Mouse (Mus musculus) natural killer cell, adult 2 months (primary cell): Measurements from ENCODE around the gene Gtf2ird2.

ENCODE experiments used
- DNase-seq, 2 experiments: peaks; one replicate each; pipeline ENCODE4 v3.0.0; 2022; ENCODE audit warnings: low spot score in 2 of 2

Gtf2ird2 gene

DNA sequence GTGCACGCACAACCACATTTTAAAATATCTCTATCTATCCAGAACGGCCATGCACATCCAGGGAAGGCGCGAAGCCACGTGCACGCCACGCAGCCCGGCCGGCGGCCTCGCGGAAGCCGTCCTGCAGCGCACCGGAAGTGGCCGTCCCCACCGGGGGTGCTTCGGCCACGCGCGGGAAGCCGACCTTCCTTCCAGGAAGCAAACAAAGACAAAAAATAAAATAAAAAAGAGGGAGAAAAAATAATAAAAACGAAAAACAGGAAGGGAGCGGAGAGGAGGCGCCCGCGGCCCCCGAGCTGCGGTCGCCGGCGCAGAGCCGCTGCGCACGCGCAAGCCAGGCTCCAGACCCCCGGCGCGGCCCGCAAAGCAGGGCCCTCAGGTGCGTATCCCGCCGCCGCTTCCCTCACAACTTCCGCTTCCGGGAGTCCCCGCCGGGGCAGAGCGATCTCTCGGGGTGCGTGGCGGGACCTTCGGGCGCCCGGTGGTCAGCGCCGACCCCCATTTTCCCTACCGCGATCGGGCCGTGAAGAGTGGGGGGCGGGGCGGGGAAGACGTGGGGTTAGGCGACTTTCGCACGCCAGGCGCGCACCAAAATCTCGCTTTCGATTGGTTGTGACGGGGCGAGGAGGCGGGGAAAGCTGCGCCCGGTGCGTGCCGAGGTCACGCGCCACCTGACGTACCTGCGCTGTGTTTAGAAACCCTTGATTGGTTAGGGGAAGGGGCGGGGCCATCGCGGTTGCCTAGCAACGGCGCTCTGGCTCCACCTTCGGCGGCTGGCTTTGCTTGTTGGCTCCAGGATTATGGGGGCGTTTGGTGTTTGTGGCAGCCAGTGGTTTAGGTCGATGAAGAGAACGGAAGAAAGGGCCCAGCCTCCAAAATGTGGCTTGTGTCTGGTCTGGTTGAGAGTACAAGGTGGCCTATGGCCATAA is at the start of gene Gtf2ird2:
Gtf2ird2 (plus strand) TSS at position 140 of the 929 bp plus-strand sequence.
- peak; percentile 99 for DNase-seq

DNA sequence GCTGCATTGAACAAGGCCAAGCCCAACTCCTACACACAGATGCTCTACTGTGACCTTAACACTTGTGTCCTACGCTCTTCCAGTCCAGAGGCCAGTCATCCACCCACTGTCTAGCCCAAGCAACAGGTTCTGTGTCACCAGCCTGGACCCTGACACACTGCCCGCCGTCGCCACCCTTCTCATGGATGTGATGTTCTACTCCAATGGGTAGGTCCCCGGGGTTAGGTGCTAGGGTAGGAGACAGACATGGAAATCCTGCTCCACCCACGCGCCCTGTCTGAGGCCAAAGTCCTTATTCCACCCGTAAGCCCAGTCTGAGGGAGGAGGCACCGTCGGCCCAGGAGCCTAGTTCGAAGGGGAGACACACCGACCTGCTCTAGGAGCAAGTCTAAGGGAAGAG is 47.8 kb upstream of the Gtf2ird2 start:
- no peak for DNase-seq

DNA sequence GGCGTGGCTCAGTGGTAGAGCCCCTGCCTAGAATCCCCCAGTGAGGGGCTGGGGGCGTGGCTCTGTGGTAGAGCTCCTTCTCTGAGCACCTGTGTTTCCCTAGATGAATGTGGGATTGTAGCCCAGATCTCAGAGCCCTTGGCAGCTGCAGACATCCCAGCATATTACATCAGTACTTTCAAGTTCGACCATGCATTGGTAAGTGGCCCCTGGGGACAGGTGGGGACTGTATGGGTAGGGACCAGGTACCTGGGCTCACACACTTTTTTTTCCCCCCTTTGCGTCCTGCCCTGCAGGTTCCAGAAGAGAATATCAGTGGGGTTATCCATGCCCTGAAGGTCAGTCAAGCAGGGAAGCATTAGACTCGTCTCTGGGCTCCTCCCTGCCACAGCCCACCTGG is 45.9 kb upstream of the Gtf2ird2 start:
- DNase-seq = no peak

DNA sequence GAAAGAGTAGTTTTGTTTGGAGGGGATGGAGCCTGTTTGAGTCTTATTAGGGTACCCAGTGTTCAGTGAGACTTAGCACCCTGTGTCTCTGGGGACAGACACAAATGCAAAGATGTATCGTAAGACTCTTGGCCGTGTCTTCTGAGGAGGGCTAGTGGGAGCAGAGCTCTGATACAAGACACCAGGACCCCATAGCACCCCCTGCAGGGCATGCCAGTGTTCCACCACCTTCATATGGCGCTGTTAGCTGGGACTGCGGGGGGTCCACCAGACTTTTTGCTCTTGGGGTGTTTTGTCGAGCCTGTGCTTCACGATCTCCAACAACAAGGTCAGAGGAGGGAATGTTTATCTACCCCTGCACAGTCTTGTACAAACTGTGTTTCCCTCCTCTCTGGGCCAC is 44.4 kb upstream of the Gtf2ird2 start:
- DNase-seq = no peak

DNA sequence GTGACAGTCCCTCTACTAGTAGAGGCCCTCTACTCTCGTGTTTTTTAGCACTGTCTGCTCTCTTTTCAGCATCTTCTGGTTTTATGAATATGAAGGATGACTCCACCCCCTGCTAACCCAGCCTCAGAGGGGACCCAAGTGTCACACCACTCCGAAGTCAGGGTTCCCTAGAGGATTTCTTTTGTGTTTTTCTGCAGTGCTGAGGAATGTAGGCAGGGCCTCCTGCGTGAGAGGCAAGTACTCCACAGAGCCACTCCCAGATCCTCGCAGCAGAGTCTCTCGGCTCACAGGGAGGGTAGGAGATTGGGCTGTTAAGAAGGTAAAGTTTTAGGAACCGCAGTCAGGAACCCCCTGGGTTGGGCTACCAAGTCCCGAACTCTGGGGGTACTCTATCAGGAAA is 42.6 kb upstream of the Gtf2ird2 start:
- no peak for DNase-seq

DNA sequence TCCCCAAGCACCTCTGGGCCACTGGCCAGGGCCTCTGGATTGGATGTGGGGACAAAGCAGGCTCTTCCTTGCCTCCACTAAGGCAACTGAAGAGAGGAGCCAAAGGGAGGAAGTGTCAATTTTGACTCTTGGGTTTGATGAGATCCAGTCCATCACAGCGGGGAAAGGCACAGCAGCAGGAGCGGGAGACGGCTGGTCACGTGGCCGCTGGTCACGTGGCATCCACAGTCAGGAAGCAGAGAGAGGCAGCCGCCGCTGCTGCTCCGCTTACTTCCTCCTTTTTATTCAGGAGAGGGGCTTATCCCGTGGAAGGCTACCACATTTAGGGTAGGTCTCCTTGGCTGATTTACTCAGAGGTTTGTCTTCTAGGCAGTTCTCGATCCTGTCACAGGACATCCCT is 41.4 kb upstream of the Gtf2ird2 start:
- no peak for DNase-seq

DNA sequence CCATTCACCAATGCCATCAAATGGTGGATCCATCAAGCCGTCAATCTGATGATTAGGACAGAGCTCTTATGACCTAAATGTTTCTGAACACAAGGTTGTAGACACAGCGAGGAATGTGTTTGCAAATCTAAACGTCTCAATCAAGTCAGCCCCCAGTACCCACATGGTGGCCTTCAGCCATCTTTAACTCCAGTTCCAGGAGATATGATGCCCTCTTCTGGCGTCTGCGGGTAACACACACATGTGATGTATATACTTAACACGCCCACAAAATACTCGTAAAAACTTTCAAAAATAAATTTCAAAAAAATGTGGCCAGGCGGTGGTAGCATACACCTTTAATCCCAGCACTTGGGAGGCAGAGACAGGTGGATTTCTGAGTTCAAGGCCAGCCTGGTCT is 38.8 kb upstream of the Gtf2ird2 start:
- DNase-seq = no peak

DNA sequence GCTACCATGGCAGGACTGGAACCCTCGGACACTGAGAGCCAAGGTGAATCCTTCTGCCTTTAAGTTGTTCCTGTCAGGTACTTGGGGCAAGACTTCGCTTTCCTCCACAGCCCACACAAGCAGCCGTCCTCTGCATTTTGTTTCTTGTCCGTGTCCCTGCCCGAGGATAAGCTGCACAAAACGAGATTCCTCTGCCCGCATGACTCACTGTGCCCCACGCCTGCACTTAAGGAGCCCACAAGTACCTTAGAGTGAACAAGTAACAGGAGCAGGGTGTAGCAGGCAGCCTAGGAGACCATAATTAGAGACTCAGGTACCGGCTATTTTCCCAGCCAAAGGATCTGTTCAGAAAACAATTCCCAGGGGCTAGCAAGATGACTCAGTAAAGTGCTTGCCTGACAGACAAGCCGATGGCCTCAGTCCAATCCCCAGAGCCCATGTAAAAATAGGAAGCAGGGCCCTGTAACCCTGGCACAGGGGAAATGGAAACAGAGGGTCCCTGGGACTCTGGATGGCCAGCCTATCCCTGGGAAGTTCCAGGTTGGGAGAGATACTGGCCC is 36.5 kb upstream of the Gtf2ird2 start:
- DNase-seq = no peak

DNA sequence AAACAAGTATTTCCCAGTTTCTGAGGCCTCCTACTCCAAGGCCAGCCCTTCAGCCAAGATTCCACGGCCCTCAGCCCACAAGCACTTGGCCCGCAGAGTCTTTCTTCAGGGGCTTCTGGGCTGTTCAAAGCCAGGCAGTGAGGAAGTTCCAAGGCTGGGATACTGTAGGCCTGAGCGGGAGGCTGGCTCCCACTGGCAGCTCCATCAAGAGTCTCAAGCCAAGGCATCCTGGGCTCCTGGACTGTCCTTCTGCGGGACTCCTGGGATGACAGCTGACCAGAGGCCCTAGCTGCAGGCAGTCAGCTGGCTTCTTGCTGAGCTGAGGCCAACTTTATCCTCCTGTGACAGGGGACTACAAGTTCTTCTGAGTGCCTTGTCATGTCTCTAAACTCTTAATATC is 35.7 kb upstream of the Gtf2ird2 start:
- DNase-seq = no peak

DNA sequence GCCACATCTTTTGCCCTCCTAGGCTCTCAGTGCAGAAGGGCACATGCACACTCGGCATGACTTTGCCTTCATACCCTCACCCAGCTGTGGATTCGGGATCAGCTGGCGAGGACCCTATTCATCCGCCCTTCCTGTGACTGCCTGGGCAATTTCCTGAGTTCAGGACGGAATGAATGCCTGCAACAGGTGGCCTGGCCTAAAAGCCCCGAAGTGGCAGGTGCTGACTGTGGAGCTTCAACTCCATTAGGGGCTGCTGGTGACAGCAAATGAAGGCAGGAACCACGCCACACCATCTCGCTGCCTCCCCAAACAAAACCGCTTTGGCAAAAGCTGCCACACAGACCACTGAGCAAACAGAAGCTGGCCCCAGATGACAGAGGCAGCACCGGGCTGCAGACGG is 31.9 kb upstream of the Gtf2ird2 start:
- DNase-seq = no peak

DNA sequence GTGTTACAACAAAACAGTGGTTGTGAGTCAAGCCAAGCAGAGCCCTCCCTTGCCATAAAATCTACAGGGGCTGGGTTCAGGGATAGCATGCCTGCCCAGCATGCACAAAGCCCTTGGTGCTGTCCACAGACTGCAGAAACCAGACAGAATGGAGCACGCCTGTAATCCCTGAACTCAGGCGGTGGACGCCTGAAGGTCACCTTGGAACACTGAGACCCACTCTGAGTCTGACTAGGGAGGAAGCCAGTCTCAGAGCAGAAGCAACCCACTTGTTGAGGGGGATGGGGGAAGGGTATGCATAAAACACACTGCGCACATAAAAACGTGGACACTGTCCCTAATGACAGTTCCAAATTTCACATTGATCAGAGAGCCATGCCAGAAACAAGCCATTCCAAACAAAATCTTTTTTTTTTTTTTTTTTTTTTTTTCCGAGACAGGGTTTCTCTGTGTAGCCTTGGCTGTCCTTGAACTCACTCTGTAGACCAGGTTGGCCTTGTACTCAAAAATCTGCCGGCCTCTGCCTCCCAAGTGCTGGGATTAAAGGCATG is 27.8 kb upstream of the Gtf2ird2 start:
- no peak for DNase-seq

DNA sequence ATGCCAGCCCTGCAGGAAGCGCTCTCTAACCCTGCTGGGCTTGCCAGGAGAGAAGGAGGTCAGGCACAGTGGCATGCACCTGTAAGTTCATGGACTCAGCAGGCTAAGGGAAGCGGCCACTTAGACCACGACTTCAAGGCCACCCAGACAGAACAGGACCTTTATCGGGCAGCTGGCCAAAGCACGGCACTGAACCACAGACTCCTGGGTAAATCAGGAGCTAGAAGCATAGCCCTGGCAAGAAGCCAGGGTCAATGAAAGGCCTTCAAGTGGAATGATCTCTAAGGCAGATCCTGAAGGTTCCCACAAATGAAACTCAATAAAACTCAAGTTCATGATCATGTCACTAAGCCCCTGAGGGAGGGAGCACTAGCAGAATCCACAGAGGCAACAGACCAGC is 19.1 kb upstream of the Gtf2ird2 start:
- no peak for DNase-seq

DNA sequence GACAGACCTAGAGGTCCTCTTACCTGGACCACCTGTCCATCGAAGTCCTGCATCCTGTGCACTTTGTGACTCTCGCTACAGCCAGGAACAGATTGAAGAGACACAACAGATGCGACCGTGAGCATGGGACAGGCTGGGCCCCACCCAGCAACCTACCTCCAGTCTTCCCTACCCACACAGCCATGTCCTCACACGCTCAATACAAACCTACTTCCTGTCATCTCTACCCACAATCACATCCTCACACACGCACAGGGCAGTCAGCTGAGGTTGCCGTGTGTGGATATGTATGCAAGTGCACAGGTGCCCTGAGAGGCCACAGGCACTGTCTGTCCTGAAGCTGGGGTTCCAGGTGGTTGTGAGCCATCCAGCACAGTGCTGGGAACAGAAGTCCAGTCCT is 17.2 kb upstream of the Gtf2ird2 start:
- no peak for DNase-seq

DNA sequence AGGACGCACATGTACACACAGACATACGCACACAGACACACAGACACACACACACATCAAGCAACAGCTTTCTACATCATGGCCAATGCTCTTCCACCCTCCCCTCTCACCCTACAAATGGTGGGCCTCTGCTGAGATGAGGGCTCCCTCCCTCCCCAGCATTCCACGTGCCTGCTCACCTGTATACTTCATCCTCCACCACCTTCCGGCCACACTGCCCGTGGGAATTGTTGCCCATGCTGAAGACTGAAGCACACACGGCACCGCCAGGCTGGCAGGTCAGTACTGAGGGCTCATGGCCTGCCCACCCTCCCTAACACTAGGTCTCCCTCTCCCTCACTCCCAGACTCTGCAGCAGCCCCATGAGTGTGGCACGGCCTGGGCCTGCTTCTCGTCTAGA is 15.8 kb upstream of the Gtf2ird2 start:
- DNase-seq = no peak

DNA sequence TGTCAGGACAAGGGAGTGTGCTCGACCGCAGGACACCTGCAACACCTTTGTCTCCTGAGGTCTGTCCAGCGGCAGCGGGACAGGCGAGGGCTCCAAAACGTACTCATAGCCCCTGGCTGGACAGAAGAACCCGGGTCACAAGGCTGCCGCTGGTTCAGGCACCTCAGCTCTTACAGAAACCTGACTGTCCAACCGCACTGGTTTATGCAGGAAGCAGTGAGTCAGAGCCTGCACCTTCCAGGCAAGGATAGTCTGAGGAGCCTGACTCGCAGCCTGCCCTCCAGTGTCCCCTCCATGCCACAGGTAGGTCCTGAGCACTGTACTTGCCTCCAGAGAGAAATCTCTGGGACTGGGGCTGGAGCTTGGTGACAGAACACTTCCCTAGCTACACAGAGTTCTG is 14.6 kb upstream of the Gtf2ird2 start:
- no peak for DNase-seq

DNA sequence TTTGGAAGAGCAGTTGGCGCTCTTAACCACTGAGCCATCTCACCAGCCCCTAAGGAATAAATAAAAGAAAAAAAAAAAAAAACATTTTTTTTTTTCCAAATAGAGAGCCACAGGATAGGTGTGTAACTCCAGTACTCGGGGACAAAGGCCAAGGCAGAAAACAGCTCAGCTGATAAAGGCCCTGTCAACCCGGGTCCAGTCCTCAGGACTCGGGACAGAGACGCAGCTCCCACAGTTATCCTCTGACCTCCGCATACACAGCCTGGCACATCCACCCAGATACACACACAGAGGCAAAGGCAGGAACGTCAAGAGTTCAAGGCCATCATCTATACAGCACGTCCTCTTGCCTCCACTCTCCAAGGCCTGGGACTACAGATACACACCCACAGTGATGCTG is 13.7 kb upstream of the Gtf2ird2 start:
- no peak for DNase-seq

DNA sequence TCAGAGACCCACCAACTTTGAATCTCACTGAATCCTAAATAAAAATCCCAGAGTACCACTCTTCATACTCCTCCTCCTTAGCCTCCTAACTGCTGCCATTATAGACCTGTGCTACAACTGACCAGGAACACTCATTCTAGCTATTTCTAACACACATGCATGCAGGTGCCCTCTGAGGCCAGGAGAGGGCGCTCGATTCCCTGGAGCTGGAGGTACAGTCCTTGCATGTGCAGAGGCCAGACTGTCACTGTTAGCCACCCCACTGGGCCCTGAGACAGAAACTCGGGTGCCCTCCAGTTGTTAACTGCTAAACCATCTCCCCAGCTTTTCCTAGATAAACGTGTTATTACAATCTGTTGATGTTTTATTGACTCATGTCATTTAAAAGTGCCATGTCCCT is 10.6 kb upstream of the Gtf2ird2 start:
- DNase-seq = peak; percentile 29 to 58

DNA sequence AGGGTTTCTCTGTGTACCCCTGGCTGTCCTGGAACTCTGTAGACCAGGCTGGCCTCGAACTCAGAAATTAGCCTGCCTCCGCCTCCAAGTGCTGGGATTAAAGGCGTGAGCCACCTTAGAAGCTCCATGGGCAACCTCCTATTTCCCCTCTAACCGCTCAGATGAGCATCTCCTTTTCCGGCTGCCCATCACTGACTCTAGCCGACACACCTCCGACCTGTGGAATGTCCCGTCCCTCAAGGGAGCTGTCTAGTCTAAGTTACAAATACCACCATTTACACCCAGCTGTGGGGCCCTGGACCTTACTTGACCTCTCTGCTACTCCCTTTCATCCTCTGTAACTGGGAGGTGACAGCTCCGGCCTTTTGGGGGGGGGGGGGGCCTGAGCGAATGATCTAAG is 8.1 kb upstream of the Gtf2ird2 start:
- no peak for DNase-seq

DNA sequence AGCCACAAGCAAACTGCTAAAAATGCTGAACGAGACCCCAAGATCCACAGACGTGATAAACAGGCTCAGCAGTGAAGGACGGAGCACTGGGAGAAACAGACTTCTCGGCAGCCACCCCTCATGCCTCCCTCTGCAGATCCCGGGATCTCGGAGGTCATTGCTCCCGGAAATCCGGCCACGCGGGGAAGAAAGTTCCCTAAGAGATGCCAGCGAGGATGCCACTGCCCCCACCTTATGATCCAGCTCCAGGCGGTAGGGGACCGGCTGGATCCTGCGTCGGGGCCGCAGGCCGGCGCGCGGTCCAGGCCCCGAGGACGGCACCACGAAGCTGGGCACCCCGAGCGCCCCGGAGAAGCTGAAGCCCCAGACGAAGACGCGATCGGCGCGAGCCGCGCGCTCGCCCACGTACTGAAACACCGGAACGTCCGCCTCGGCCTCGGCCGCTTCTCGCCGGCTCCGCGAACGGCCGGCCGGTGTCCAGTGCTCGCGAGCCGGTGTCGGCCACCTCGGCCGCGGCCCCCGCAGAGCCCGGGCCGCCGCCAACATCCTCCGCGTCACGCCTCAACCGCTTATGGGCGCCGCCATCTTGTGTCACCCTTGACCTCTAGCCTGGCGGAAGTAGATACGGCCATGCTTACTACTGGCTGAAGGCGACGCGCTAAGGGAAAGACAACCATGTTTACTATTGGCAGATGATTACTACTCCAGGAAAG is 7.5 kb upstream of the Gtf2ird2 start, which contains the start of gene Rcc1l:
Rcc1l (minus strand) TSS at position 606 of the 713 bp plus-strand sequence.
- peak; percentile 77 to 78 for DNase-seq

DNA sequence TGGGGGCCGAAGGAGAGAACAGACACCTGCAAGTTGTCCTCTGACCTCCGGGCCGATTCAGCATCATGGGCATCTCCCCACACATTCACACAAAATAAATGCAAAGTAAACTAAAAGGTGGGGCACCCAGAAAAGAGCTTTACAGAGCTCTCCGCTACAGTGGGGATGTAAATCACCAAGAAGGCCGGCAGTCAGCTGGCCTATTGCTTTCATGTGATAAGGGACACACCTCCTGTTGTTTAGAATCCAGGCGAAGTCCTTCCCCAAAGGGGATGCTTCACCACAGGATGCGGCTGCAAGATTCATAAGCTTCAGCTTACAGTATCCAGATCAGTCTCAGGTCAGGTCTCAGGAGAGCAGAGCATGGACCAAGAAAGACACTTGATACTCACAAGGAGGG is 5.3 kb upstream of the Gtf2ird2 start:
- DNase-seq = no peak

DNA sequence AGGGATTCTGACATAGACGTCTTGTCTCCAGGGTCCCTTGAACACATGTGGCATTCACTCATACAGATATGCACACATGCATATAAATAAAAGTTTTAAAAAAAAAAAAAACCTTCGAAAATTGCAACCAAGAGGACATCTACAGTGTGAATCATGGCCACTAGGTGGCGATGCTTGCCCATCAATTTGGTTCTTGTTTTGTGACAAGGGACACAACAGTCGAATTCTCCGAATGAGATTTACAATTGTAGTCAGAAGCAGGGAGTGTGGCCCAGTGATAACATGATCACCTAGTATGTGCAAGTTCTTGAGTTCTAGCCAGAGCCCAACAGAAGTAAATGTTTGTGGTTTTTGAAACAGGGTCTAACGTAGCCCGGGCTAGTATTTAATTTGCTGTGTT is 3.9 kb upstream of the Gtf2ird2 start:
- DNase-seq = peak; percentile 78 to 86

DNA sequence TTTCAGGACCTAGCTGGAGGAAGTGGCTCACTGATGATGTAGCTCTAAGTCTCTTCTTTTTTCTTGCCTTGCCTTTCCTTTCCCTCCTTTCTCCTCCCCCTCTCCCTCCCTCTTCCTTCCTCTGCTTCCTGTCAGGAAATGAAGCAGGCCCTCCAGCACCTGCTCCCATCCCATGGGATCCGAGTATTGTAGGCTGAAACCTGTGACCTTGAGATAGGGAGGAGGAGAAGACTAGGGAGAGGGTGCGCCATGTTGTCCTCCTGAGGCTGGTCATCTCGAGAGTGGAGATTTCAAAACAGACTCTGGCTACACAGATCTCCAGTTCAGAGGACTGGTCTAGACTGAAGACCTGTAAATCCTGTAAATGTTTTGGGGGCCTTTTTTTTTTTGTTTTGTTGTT is 1.6 kb upstream of the Gtf2ird2 start:
- no peak for DNase-seq
